Mouse (Mus musculus): ENCODE measurements around the gene Evc2.

Evc2 gene

GRCm38 (mm10) chr5:37337696-37338095 lies 603 bp upstream of the Evc2 start:
- no peak for TF ChIP-seq GATA4 (IDR thresholded peaks at IDR 0.05; ENCODE audit: insufficient replicate concordance, low read length)

GRCm38 (mm10) chr5:37343962-37344361 lies 5.7 kb downstream of the Evc2 start:
- TF ChIP-seq GATA4 (IDR thresholded peaks at IDR 0.05; ENCODE audit: insufficient replicate concordance, low read length) = no peak

GRCm38 (mm10) chr5:37351791-37352190 lies 13.5 kb downstream of the Evc2 start:
- no peak for TF ChIP-seq GATA4 (IDR thresholded peaks at IDR 0.05; ENCODE audit: insufficient replicate concordance, low read length)

- no peak for TF ChIP-seq GATA4 (IDR thresholded peaks at IDR 0.05; ENCODE audit: insufficient replicate concordance, low read length)
Measured at GRCm38 (mm10) chr5:37354385-37354784, 16.1 kb downstream of the Evc2 start.

- no peak for TF ChIP-seq GATA4 (IDR thresholded peaks at IDR 0.05; ENCODE audit: insufficient replicate concordance, low read length)
Measured at GRCm38 (mm10) chr5:37356027-37356426, 17.7 kb downstream of the Evc2 start.

GRCm38 (mm10) chr5:37362618-37363017 lies 24.3 kb downstream of the Evc2 start:
- TF ChIP-seq GATA4 (IDR thresholded peaks at IDR 0.05; ENCODE audit: insufficient replicate concordance, low read length) = no peak

- TF ChIP-seq GATA4 (IDR thresholded peaks at IDR 0.05; ENCODE audit: insufficient replicate concordance, low read length) = no peak
Measured at GRCm38 (mm10) chr5:37363284-37363683, 25.0 kb downstream of the Evc2 start.

- no peak for TF ChIP-seq GATA4 (IDR thresholded peaks at IDR 0.05; ENCODE audit: insufficient replicate concordance, low read length)
Measured at GRCm38 (mm10) chr5:37365751-37366150, 27.5 kb downstream of the Evc2 start.

- no peak for TF ChIP-seq GATA4 (IDR thresholded peaks at IDR 0.05; ENCODE audit: insufficient replicate concordance, low read length)
Measured at GRCm38 (mm10) chr5:37368796-37369195, 30.5 kb downstream of the Evc2 start.

GRCm38 (mm10) chr5:37377376-37377775 lies 39.1 kb downstream of the Evc2 start:
- no peak for TF ChIP-seq GATA4 (IDR thresholded peaks at IDR 0.05; ENCODE audit: insufficient replicate concordance, low read length)

- no peak for TF ChIP-seq GATA4 (IDR thresholded peaks at IDR 0.05; ENCODE audit: insufficient replicate concordance, low read length)
Measured at GRCm38 (mm10) chr5:37380641-37381040, 42.3 kb downstream of the Evc2 start.

- no peak for TF ChIP-seq GATA4 (IDR thresholded peaks at IDR 0.05; ENCODE audit: insufficient replicate concordance, low read length)
Measured at GRCm38 (mm10) chr5:37383570-37383969, 45.3 kb downstream of the Evc2 start.

- no peak for TF ChIP-seq GATA4 (IDR thresholded peaks at IDR 0.05; ENCODE audit: insufficient replicate concordance, low read length)
Measured at GRCm38 (mm10) chr5:37388646-37389045, 50.3 kb downstream of the Evc2 start.

- TF ChIP-seq GATA4 (IDR thresholded peaks at IDR 0.05; ENCODE audit: insufficient replicate concordance, low read length) = no peak
Measured at GRCm38 (mm10) chr5:37389808-37390495, 51.7 kb downstream of the Evc2 start.

GRCm38 (mm10) chr5:37390923-37391322 lies 52.6 kb downstream of the Evc2 start:
- TF ChIP-seq GATA4 (IDR thresholded peaks at IDR 0.05; ENCODE audit: insufficient replicate concordance, low read length) = no peak

- TF ChIP-seq GATA4 (IDR thresholded peaks at IDR 0.05; ENCODE audit: insufficient replicate concordance, low read length) = no peak
Measured at GRCm38 (mm10) chr5:37391901-37392300, 53.6 kb downstream of the Evc2 start.

Data from liver, adult (tissue).